Mouse (Mus musculus): ENCODE measurements around the gene Cd209c.

Gene Cd209c

GRCm38 (mm10) chr8:3954646-3955045, at the start of gene Cd209c:
TSS of gene Cd209c (minus strand) at chr8:3954746.
- no peak for DNase-seq

GRCm38 (mm10) chr8:3994219-3994618, 39.7 kb upstream of the Cd209c start:
- no peak for DNase-seq

GRCm38 (mm10) chr8:3956037-3956436, 1.5 kb upstream of the Cd209c start:
- peak; percentile 30 for DNase-seq

GRCm38 (mm10) chr8:3940023-3940422, 14.5 kb downstream of the Cd209c start:
- no peak for DNase-seq

GRCm38 (mm10) chr8:3926744-3927143, 27.8 kb downstream of the Cd209c start, which contains the start of gene Cd209b:
TSS of gene Cd209b (minus strand) at chr8:3926844.
- no peak for DNase-seq
